In genomic region chr5:111073316-111073736, GRCm38 (mm10) we compare ENCODE assay signal across 10 mouse cellular contexts.
DNase-seq lines count a peak whose midpoint lies in the region; ATAC-seq and TF ChIP-seq lines count a peak whose summit lies in the region.
"Had no signal": no experiment of that assay in that cellular context is flagged by ENCODE, and none has a peak within 500 bp of the region (broad histone marks: within the 10 kb centered on the region; RNA-seq: fewer than 3 reads in every experiment).

No protein-coding gene starts in this region.

- H3K36me3 ChIP-seq in kidney, embryonic 14.5 days (ENCODE audit: control insufficient read depth, insufficient read depth, low read length): no peaks in the 10 kb centered on the region
- no peaks in the 10 kb centered on the region for H3K36me3 ChIP-seq in embryonic facial prominence, embryonic 14.5 days (ENCODE audit: control insufficient read depth, insufficient read depth, low read length)
- H3K36me3 ChIP-seq in forebrain, postnatal 0 days (ENCODE audit: insufficient read depth): no peaks in the 10 kb centered on the region
- no peaks in the 10 kb centered on the region for H3K36me3 ChIP-seq in midbrain, embryonic 16.5 days (ENCODE audit: control insufficient read depth, insufficient read depth, low read length)
- H3K36me3 ChIP-seq: embryonic facial prominence, embryonic 13.5 days; G1E had no signal

- H3K27ac ChIP-seq in kidney, embryonic 14.5 days (ENCODE audit: low read depth, low read length): 0 out of 2 replicates have a peak overlapping the region, but pooled peaks have one; percentile 13
- no peak overlapping the region for H3K27ac ChIP-seq in embryonic facial prominence, embryonic 14.5 days (replicated peaks; ENCODE audit: low read depth, low read length)
- H3K27ac ChIP-seq in forebrain, postnatal 0 days (ENCODE audit: low read depth, low read length): no peak overlapping the region
- peak overlapping the region; percentile 19 for H3K27ac ChIP-seq in midbrain, embryonic 16.5 days (ENCODE audit: low read length)
- H3K27ac ChIP-seq: embryonic facial prominence, embryonic 13.5 days had no signal

- H3K9me3 ChIP-seq in kidney, embryonic 14.5 days (ENCODE audit: control insufficient read depth, low read length): no peaks in the 10 kb centered on the region
- no peaks in the 10 kb centered on the region for H3K9me3 ChIP-seq in embryonic facial prominence, embryonic 14.5 days (ENCODE audit: control insufficient read depth, low read length)
- H3K9me3 ChIP-seq in forebrain, postnatal 0 days (ENCODE audit: low read length): no peaks in the 10 kb centered on the region
- no peaks in the 10 kb centered on the region for H3K9me3 ChIP-seq in midbrain, embryonic 16.5 days (replicated peaks; ENCODE audit: control insufficient read depth, low read length, poor library complexity, severe bottlenecking)
- H3K9me3 ChIP-seq: embryonic facial prominence, embryonic 13.5 days; G1E had no signal

- DNase-seq in kidney, postnatal 4 days: no peak
- DNase-seq in embryonic facial prominence, embryonic 14.5 days (ENCODE audit: low spot score): peak; percentile 49
- DNase-seq in forebrain, postnatal 0 days: no peak
- DNase-seq in left cerebral cortex, postnatal 10 days (ENCODE audit: extremely low spot score in 1 of 2, low spot score in 2 of 2): no peak
- DNase-seq: adrenal gland, postnatal 25 days had no signal

- no peak for TF ChIP-seq CTCF in forebrain, postnatal 0 days (IDR thresholded peaks at IDR 0.05; ENCODE audit: low read depth)

- peaks cover 23% of the 10 kb centered on the region for H3K4me1 ChIP-seq in kidney, embryonic 14.5 days (ENCODE audit: control insufficient read depth, insufficient read depth, low read length)
- H3K4me1 ChIP-seq in embryonic facial prominence, embryonic 14.5 days (ENCODE audit: control insufficient read depth, insufficient read depth, low read length): peaks cover 6% of the 10 kb centered on the region
- H3K4me1 ChIP-seq in forebrain, postnatal 0 days (ENCODE audit: insufficient read depth): 0 out of 2 replicates have a peak, but pooled peaks cover 12% of the 10 kb centered on the region
- H3K4me1 ChIP-seq in midbrain, embryonic 16.5 days (ENCODE audit: control insufficient read depth, insufficient read depth, low read length): peaks cover 23% of the 10 kb centered on the region

- no peaks in the 10 kb centered on the region for H3K27me3 ChIP-seq in kidney, embryonic 14.5 days (ENCODE audit: control insufficient read depth, insufficient read depth, low read length)
- no peaks in the 10 kb centered on the region for H3K27me3 ChIP-seq in embryonic facial prominence, embryonic 14.5 days (replicated peaks; ENCODE audit: control insufficient read depth, insufficient read depth, low read length)
- no peaks in the 10 kb centered on the region for H3K27me3 ChIP-seq in forebrain, postnatal 0 days (ENCODE audit: insufficient read depth, low read length)
- H3K27me3 ChIP-seq in midbrain, embryonic 16.5 days (ENCODE audit: control insufficient read depth, insufficient read depth, low read depth, low read length): no peaks in the 10 kb centered on the region
- H3K27me3 ChIP-seq: embryonic facial prominence, embryonic 13.5 days had no signal

- no peak overlapping the region for H3K4me2 ChIP-seq in kidney, embryonic 14.5 days (replicated peaks; ENCODE audit: low read depth, low read length)
- no peak overlapping the region for H3K4me2 ChIP-seq in embryonic facial prominence, embryonic 14.5 days (ENCODE audit: low read depth, low read length)
- H3K4me2 ChIP-seq in forebrain, postnatal 0 days (ENCODE audit: low read depth): no peak overlapping the region
- no peak overlapping the region; the same call in 1 of the 2 replicates for H3K4me2 ChIP-seq in midbrain, embryonic 16.5 days (ENCODE audit: low read length)
- H3K4me2 ChIP-seq: embryonic facial prominence, embryonic 13.5 days had no signal

- H3K4me3 ChIP-seq in kidney, embryonic 14.5 days (ENCODE audit: low read length): no peak overlapping the region
- no peak overlapping the region for H3K4me3 ChIP-seq in embryonic facial prominence, embryonic 14.5 days (ENCODE audit: low read depth, low read length)
- no peak overlapping the region for H3K4me3 ChIP-seq in forebrain, postnatal 0 days (ENCODE audit: low read depth, low read length)
- no peak overlapping the region for H3K4me3 ChIP-seq in midbrain, embryonic 16.5 days (ENCODE audit: low read depth, low read length)
- H3K4me3 ChIP-seq: embryonic facial prominence, embryonic 13.5 days had no signal

- H3K9ac ChIP-seq in kidney, embryonic 14.5 days (ENCODE audit: low read depth, low read length): no peak overlapping the region
- no peak overlapping the region for H3K9ac ChIP-seq in embryonic facial prominence, embryonic 14.5 days (ENCODE audit: low read depth, low read length)
- no peak overlapping the region for H3K9ac ChIP-seq in forebrain, postnatal 0 days
- 0 out of 2 replicates have a peak overlapping the region, but pooled peaks have one; percentile 11 for H3K9ac ChIP-seq in midbrain, embryonic 16.5 days (ENCODE audit: low read depth, low read length)
- H3K9ac ChIP-seq: embryonic facial prominence, embryonic 13.5 days had no signal

- ATAC-seq in kidney, embryonic 14.5 days (ENCODE audit: low FRiP score, low TSS enrichment): no peak; the same call in 1 of the 2 replicates
- 0 out of 2 replicates have a peak, but pooled peaks have one; percentile 47 for ATAC-seq in embryonic facial prominence, embryonic 14.5 days (ENCODE audit: low read depth)
- peak; percentile 43; the same call in 1 of the 2 replicates for ATAC-seq in forebrain, postnatal 0 days
- ATAC-seq in midbrain, embryonic 16.5 days: no peak
- ATAC-seq in megakaryocyte-erythroid progenitor cell, adult 5-6 weeks (replicated peaks; ENCODE audit: low FRiP score, low TSS enrichment, poor library complexity, severe bottlenecking): no peak

- 48% methylated on average over 6 of the region's 6 CpGs for WGBS in kidney, embryonic 14.5 days
- 46% methylated on average over 6 of the region's 6 CpGs for WGBS in embryonic facial prominence, embryonic 14.5 days
- 42% methylated on average over 6 of the region's 6 CpGs for WGBS in forebrain, postnatal 0 days
- 28% methylated on average over 6 of the region's 6 CpGs for WGBS in midbrain, embryonic 16.5 days

- intact Hi-C loops in left cerebral cortex, postnatal 10 days (cut with DNase I): no loop called here

Comparison
In these comparisons a context has a peak if more than half of its experiments do, and no peak if none do; other contexts are left out.
1. ATAC-seq: peak in embryonic facial prominence, embryonic 14.5 days (single experiment) and forebrain, postnatal 0 days (single experiment); none in kidney, embryonic 14.5 days (single experiment), midbrain, embryonic 16.5 days (single experiment) and megakaryocyte-erythroid progenitor cell, adult 5-6 weeks (single experiment).
2. H3K27ac ChIP-seq: peak in kidney, embryonic 14.5 days (single experiment) and midbrain, embryonic 16.5 days (single experiment); none in embryonic facial prominence, embryonic 14.5 days (single experiment) and forebrain, postnatal 0 days (single experiment).